Mouse (Mus musculus) forebrain, embryonic 13.5 days (tissue): Measurements from ENCODE around the gene Spata3. TPM values are rescaled to one million over a fixed set of nuclear protein-coding genes. Genes with fewer than 3 reads are reported as not detected.
"Not testable (repeated sequence)": the region's sequence is repeated elsewhere in the genome, so short reads cannot be mapped to it uniquely, and the experiment has no call there.

ENCODE experiments used
- ATAC-seq: fragments of 200-750 bp; cut with Nextera tagmentation; 2 replicates; pipeline ENCODE4 v1.8.0; 2017
- H3K27ac ChIP-seq: fragments of 300-500 bp; sonication (generic); 2 replicates; pipeline ENCODE4 v1.5.1; 2015; ENCODE audit warnings: inconsistent platforms, mild to moderate bottlenecking, moderate library complexity
- H3K27me3 ChIP-seq: fragments of 300-500 bp; sonication (generic); 2 replicates; pipeline ENCODE4 v1.6.1; 2015; ENCODE audit warnings: mild to moderate bottlenecking, inconsistent platforms
- H3K36me3 ChIP-seq: fragments of 300-500 bp; sonication (generic); 2 replicates; pipeline ENCODE4 v1.6.1; 2015; ENCODE audit warnings: mild to moderate bottlenecking, inconsistent platforms; ENCODE audit not compliant: poor library complexity, severe bottlenecking
- H3K4me1 ChIP-seq: fragments of 300-500 bp; sonication (generic); 2 replicates; pipeline ENCODE4 v1.6.1; 2015; ENCODE audit warnings: inconsistent platforms
- H3K4me2 ChIP-seq: fragments of 300-500 bp; sonication (generic); 2 replicates; pipeline ENCODE4 v1.6.1; 2015; ENCODE audit warnings: inconsistent platforms, mild to moderate bottlenecking, moderate library complexity
- H3K4me3 ChIP-seq: fragments of 300-500 bp; sonication (generic); 2 replicates; pipeline ENCODE4 v1.5.1; 2015; ENCODE audit warnings: mild to moderate bottlenecking, inconsistent platforms
- H3K9ac ChIP-seq: fragments of 300-500 bp; sonication (generic); 2 replicates; pipeline ENCODE4 v1.6.1; 2015; ENCODE audit warnings: mild to moderate bottlenecking, inconsistent platforms
- H3K9me3 ChIP-seq: fragments of 300-500 bp; sonication (generic); replicated peaks from 2 replicates; pipeline ENCODE4 v1.6.1; 2016; ENCODE audit warnings: inconsistent platforms
- WGBS: fragments of 180-500 bp; shearing (Covaris S2); methylation state at CpG from one replicate; pipeline ENCODE4 v1.1.7; 2015; 5-methylcytosine and 5-hydroxymethylcytosine counted together
- polyA plus RNA-seq: library from polyadenylated mRNA; unstranded; fragments of >200 nt; fragmentation: Nextera tagmentation; extraction: Ambion mirVana; gene quantifications from 2 replicates; pipeline ENCODE4 v1.2.1, GENCODE M21; 2015

Gene Spata3
- polyA plus RNA-seq, 1 experiment from 2014 or later, result not detected

DNA sequence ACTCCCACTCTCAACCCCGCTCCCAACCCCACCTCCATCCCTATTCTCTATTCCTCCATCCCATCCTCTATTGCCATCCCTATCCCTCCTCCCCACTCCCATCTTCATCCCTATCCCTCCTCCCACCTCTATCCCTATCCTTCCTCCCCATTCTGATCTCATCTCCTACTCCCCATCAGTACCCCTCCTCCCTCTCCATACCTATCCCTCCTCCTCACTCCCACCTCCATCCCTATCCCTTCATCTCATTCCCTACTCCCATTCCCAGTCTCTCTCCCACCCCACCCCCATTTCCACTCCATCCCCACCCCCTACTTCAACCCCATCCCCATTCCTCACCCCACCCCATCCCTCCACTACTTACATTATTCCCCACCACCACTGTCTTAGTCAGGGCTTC is 19.4 kb upstream of the Spata3 start:
- Histone ChIP-seq H3K4me1 (no peaks in the 10 kb centered on the region), H3K4me2 (no peak overlapping the region), H3K9ac (no peak overlapping the region), H3K4me3 (no peak overlapping the region), H3K27me3 (no peaks in the 10 kb centered on the region), H3K9me3 (no peaks in the 10 kb centered on the region; the same call in 1 of the 2 replicates), H3K36me3 (no peaks in the 10 kb centered on the region), H3K27ac (no peak overlapping the region)
- 100% methylated on average over 1 of the region's 1 CpGs for WGBS
- ATAC-seq, result no peak

DNA sequence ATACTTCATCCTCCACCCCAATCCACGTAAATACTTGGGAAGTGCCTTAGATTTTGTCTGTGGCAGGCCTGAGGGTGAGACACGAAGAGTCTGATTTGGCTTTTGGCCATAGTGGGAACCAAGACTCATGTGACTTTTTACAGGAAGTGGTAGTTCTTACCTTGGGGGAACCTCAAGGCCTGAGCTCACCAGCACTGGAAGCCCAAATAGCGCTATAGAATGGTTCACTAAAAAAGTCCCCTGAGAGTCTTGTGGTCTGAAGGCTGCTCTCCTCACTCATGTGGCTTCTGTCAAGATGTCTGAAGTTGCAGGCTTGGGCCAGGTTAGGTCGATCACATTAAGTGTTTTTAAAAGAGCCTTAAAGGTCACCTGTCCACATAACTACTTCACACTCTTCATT is 18.6 kb upstream of the Spata3 start:
- Histone ChIP-seq H3K27ac (no peak overlapping the region), H3K36me3 (no peaks in the 10 kb centered on the region), H3K4me2 (no peak overlapping the region), H3K9me3 (no peaks in the 10 kb centered on the region; the same call in 1 of the 2 replicates), H3K4me3 (no peak overlapping the region), H3K4me1 (no peaks in the 10 kb centered on the region), H3K9ac (no peak overlapping the region), H3K27me3 (no peaks in the 10 kb centered on the region)
- 86% methylated on average over 4 of the region's 4 CpGs for WGBS
- ATAC-seq, result no peak

DNA sequence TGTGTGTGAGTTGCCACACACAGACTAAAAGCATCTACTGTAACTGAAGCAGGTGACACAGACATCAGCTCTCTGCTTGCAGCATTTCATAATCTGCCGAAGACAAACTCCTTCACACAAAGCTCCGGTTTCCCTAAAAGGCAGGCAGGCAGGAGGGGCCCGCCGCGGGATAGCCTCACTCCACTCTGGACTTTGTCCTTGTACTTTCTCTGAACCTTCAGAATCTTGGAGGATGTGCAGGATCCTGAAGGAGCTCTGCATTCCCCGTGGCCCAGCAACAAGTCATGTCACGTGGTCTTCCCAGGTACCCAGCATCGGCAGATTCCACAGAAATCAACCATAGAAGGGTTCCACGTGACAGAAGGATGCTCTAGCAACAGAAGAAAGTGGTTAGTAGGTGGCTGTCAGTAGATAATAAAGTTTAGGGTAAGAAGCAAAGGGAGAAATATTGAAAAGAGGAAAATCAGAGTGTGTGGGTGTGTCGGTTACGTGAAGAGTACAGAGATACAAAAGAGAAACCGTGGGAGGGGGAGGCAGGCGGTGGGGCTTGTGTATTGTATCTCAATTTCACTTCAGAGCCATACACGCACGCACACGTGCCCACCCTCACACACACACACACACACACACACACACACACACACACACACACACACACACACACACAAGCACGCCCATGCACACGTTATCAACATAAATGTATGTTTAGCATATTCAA is 16.6 kb upstream of the Spata3 start:
- Histone ChIP-seq H3K27ac (no peak overlapping the region), H3K4me3 (no peak overlapping the region), H3K4me2 (no peak overlapping the region), H3K9me3 (no peaks in the 10 kb centered on the region; the same call in 1 of the 2 replicates), H3K9ac (no peak overlapping the region), H3K36me3 (no peaks in the 10 kb centered on the region), H3K4me1 (no peaks in the 10 kb centered on the region), H3K27me3 (no peaks in the 10 kb centered on the region)
- WGBS, result 86% methylated on average over 18 of the region's 18 CpGs
- ATAC-seq, result no peak

DNA sequence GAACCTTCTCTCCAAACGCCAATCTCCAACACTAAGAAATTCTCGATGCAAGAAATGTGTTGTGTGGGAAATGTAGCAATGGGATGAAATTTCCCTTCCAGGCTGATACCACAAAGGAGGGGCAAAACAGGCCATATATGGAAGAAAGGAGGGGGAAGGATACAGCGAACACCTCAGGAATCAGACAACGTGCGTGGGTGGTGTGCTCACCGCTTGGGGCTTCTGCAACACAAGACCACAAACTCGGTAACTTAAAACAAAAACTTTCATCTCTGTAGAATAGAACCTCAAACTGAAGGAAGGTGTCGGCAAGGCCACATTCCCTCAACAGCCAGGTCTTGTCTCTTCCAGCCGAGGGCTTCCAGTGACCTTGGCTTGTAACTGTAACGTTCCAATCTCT is 11.1 kb upstream of the Spata3 start:
- H3K36me3 ChIP-seq, result no peaks in the 10 kb centered on the region
- no peak overlapping the region for H3K4me3 ChIP-seq
- H3K4me2 ChIP-seq, result no peak overlapping the region
- no peaks in the 10 kb centered on the region for H3K9me3 ChIP-seq
- no peak for ATAC-seq
- H3K27ac ChIP-seq, result no peak overlapping the region
- no peaks in the 10 kb centered on the region for H3K27me3 ChIP-seq
- H3K9ac ChIP-seq, result no peak overlapping the region
- 93% methylated on average over 10 of the region's 10 CpGs for WGBS
- H3K4me1 ChIP-seq, result peaks cover 5% of the 10 kb centered on the region; the same call in 1 of the 2 replicates

DNA sequence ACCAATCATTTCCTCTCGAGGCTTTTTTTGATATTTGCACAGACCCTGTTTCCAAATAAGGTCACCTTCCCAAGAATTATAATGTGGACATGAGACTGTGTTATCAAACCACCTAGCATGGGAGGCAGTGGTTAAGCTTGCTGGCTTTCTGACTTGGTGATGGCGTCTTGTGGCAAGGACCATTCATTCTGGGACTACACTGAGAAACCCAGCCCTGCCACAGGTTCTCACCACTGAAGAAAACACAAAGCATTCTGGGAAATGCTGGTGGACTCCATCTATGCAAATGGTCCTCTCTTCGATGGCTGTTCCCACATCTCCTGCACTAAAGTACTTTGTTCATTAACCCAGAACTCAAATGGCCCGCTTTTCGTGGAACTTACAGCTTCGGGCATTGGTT is 10.6 kb upstream of the Spata3 start:
- Histone ChIP-seq H3K9ac (no peak overlapping the region), H3K4me2 (no peak overlapping the region), H3K9me3 (no peaks in the 10 kb centered on the region), H3K4me3 (no peak overlapping the region), H3K27me3 (no peaks in the 10 kb centered on the region), H3K4me1 (peaks cover 5% of the 10 kb centered on the region; the same call in 1 of the 2 replicates), H3K27ac (no peak overlapping the region), H3K36me3 (no peaks in the 10 kb centered on the region)
- WGBS, result 89% methylated on average over 6 of the region's 6 CpGs
- ATAC-seq, result no peak

DNA sequence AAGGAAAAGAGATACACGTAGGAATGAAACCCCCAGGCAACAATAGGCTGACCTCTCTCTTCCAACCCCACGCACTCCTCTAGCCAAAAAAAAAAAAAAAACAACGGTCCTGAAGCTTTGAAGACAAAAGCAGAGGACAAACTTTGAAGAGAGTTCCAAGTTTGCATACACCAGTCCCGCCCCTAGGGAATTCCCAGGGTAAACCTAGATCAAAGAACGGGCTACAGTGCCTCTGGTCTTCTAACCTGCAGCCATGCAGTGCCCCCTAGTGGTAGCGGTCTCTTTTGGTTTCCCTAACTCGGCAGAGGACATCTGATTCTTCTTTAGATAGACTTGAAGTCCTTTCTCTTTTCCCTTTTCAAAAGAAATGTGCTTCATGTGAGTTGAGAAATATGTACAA is 8.8 kb upstream of the Spata3 start:
- Histone ChIP-seq H3K36me3 (no peaks in the 10 kb centered on the region), H3K9ac (no peak overlapping the region), H3K27ac (no peak overlapping the region), H3K9me3 (no peaks in the 10 kb centered on the region), H3K27me3 (no peaks in the 10 kb centered on the region), H3K4me2 (no peak overlapping the region), H3K4me1 (peaks cover 5% of the 10 kb centered on the region; the same call in 1 of the 2 replicates), H3K4me3 (no peak overlapping the region)
- peak; percentile 89 for ATAC-seq
- under 1% methylated on average over 7 of the region's 7 CpGs for whole genome bisulfite sequencing

DNA sequence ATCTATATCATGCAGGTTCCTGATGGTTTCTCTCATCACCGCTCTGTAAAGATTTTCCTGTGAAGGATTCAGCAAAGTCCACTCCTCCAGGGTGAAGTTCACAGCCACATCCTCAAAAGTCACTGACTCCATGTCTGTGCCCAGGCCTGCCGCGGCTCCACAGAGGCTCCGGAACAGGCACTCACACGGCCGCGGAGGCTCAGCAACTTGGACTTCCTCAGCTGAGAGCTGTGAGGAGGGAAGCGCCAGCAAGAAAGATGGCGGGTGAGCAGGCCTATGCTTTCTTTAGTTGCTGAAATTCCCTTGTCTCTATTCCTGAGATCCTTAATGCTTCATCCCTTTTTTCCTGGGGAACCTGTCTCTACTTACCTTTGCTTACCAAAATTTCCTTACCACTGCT is 858 bp upstream of the Spata3 start:
- H3K27me3 ChIP-seq, result peaks cover 33% of the 10 kb centered on the region
- not testable (repeated sequence) for H3K4me2 ChIP-seq, H3K9me3 ChIP-seq, H3K9ac ChIP-seq, H3K4me1 ChIP-seq, H3K27ac ChIP-seq, H3K36me3 ChIP-seq, H3K4me3 ChIP-seq, ATAC-seq
- WGBS, result 96% methylated on average over 9 of the region's 9 CpGs

DNA sequence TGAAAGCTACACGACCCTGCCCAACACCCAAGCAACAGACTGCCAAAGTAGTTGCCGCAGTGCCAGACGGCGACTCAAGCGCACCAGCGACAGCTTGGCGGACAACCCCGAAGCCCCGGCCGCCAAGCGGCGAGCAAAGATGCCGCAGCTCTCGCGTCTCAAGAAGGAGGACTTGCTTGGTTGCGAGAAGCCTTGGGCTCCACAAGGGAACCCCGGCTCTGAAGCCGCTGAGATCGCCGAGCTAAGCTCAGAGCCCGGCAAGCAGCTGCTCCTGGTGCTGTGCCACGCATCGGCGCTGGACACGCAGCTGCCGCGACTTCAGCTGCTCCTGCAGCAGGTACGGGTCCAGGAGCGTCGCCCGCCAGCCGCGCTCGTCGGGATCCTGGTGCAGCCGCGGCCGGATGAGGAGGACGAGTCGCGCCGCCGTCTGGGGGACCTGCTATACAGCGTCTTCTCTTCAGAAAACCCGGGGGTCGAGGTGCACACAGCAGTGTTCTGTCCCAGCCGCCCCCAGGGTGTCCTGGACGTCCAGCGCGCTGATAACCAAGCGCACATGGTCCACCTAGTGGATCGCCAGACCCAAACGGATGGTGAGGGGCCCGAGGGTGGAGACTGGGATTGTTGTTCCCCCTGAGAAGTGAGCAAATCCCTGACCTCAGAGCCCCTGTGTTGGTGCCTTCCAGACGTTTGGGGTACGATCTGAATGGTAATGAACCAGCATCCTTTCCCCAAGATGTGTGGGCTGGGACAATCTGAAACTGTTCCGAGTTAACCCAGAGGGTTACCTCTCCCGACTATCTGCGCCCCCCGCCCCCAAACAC is 1.8 kb downstream of the Spata3 start:
- peak; percentile 89 for ATAC-seq

DNA sequence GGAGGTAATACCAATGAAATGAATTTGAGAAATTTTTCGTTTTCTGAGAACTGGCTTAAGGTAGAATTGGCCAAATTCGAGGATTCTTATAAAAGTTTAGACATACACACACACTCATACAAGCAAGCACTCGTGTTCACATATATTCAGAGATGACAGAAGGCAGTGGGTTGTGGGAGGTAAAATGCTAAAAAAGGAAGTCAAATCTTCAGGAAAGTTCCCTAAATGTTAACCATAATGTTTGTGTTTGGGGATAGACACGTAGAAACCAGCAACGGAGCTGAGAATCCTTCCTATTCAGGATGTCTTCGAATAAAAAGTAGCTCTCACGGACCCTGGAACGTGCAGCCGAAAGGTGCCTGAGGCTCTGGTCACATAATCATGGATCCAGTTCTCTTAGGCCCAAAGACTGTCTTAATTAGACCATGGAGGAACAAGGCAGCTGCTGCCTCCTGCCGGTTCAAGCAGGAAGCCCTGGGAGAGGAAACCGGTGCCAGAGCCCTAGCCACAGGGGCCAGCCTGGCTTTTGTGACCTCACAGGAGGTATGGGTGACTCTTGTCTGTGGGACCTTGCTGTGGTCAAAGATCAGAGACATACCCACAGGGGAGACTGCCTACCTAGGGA is 4.9 kb downstream of the Spata3 start:
- Histone ChIP-seq H3K9me3 (no peaks in the 10 kb centered on the region), H3K4me3 (no peak overlapping the region), H3K27ac (no peak overlapping the region), H3K36me3 (no peaks in the 10 kb centered on the region), H3K9ac (no peak overlapping the region), H3K27me3 (peaks cover 31% of the 10 kb centered on the region), H3K4me1 (peaks cover 10% of the 10 kb centered on the region; the same call in 1 of the 2 replicates), H3K4me2 (no peak overlapping the region)
- 67% methylated on average over 11 of the region's 11 CpGs for WGBS
- no peak for ATAC-seq

More for the DNA sequence above, 1.8 kb downstream of the Spata3 start:
- H3K36me3 ChIP-seq, result no peaks in the 10 kb centered on the region
- H3K4me2 ChIP-seq, result peak overlapping the region; percentile 93
- peaks cover 10% of the 10 kb centered on the region; the same call in 1 of the 2 replicates for H3K4me1 ChIP-seq
- no peak overlapping the region for H3K27ac ChIP-seq
- WGBS, result 2% methylated on average over 60 of the region's 60 CpGs
- H3K9ac ChIP-seq, result peak overlapping the region; percentile 71
- H3K27me3 ChIP-seq, result peaks cover 33% of the 10 kb centered on the region
- H3K4me3 ChIP-seq, result peak overlapping the region; percentile 54
- no peaks in the 10 kb centered on the region for H3K9me3 ChIP-seq

DNA sequence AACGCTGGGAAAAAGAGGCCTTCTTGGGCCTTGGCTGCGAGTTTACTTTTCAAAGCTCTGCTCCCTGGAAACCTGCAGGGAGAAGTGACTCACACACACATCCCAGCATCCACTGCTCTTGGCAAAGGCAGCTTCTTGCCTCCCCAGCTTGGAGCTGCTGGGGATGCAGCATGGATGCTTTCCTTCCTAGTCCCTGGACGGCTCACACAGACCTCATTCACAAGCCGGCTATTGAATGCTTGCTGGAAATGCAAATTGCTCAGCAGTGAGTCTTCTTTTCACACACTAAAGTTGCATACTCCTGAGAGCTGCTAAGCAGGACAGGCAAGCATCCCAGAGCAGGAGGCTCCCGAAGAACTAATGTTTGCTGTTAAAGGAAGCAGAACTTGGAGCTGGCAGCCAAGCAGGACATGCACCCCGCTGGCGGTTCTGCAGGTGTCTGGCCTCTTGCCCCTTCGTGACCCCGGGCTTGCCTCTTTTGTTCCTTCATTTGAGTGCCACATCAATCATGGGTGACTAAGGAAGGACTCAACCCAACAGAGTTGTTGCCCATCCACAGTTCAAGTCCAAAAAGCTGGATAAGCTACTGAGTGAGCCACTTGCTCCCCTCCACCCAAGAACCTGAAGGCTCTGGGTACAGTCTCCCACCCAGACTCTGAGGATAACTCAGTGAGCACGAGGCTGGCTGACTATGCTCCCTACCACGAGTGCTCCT is 15.8 kb downstream of the Spata3 start:
- Histone ChIP-seq H3K27me3 (no peaks in the 10 kb centered on the region), H3K9ac (no peak overlapping the region), H3K27ac (peak overlapping the region; percentile 31), H3K4me1 (peaks cover 14% of the 10 kb centered on the region; the same call in 1 of the 2 replicates), H3K4me2 (no peak overlapping the region), H3K9me3 (no peaks in the 10 kb centered on the region), H3K36me3 (no peaks in the 10 kb centered on the region), H3K4me3 (no peak overlapping the region)
- 11% methylated on average over 11 of the region's 11 CpGs for WGBS
- ATAC-seq, result peak; percentile 83

DNA sequence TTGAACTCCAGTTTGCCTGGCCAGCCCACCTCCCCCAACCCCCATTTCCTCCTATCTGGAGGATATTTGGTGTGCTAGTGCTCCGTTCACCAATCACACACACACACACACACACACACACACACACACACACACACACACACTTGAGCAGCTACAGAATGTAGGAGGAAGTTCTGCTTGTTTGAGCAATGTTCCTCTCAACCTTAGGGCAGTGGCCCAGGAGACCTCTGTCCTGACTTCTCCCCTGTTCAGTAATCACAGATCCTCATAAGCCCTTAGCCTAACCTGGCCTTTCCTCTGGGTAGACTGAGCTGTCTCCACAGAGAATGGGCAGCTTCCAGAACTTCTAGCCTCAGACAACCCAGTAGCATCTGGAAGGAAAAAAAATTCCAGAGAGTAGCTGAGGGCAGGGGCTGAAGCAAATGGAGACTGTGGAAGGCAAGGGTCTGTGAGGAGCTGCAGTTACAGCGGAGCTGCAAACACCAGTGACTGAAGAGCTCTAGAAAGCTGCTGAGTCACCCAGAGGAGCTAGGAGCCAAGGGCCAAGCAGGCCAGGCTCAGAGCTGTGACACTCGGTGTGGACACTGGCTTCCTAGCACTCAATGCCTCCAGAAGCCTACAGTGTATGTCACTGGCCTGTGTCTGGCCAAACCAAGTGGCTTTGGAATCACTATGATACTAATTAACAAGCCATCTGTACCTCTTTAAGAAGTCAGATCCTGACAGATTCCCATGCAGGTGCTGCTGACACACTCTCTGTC is 21.8 kb downstream of the Spata3 start:
- no peak overlapping the region for H3K27ac ChIP-seq
- WGBS, result 79% methylated on average over 3 of the region's 3 CpGs
- H3K4me3 ChIP-seq, result no peak overlapping the region
- H3K4me2 ChIP-seq, result no peak overlapping the region
- no peaks in the 10 kb centered on the region for H3K36me3 ChIP-seq
- no peak overlapping the region for H3K9ac ChIP-seq
- peaks cover 5% of the 10 kb centered on the region; the same call in 1 of the 2 replicates for H3K27me3 ChIP-seq
- H3K4me1 ChIP-seq, result no peaks in the 10 kb centered on the region
- peaks cover 13% of the 10 kb centered on the region; the same call in 1 of the 2 replicates for H3K9me3 ChIP-seq
- no peak for ATAC-seq
